Mouse (Mus musculus): Measurements from ENCODE around the gene Ddx54. TPM values are rescaled to one million over a fixed set of nuclear protein-coding genes. Genes with fewer than 3 reads are reported as not detected.

Ddx54 gene
- total RNA-seq, 2 experiments from 2014 or later: 22.2 to 24.3 TPM

DNA sequence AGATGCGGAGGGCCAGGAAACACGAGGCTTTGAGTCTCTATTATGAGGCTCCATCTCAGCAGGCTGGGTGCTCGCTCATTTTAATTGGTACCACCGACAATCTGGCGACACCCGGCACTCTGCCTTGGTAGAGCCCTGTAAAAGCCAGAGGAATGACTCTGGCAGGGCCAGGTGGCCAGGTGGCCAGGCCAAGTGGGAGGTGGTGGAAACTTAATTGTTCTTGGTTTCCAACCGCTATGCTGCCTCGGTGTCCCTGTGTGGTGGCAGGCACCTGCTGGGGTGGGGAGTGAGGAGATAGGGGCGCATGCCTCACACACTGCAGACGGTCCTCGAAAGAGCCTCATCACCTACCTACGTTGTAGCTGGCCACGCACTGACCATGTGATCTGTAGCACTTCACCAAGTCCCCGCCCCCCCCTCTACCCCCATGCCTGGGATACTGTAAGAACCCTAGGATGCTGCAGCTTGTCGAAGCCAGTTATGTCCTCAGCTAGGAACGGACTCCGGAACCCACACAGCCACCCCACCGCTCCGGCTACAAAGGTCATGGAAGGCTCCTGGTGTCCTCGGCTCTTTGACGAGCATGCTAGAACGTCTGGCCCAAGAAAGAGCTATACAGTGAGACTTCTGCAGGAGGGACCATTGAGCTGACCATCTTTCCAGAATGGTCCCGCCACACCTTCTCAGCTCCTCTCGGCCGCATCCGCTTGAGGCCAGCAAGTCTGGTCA lies 32.5 kb upstream of the Ddx54 start:
- DNase-seq: no peak
- intact Hi-C loops (cut with DNase I): no loop called here

GRCm38 (mm10) chr5:120582002-120582401 lies 30.5 kb upstream of the Ddx54 start:
- DNase-seq: no peak
- intact Hi-C loops (cut with DNase I): no loop called here

DNA sequence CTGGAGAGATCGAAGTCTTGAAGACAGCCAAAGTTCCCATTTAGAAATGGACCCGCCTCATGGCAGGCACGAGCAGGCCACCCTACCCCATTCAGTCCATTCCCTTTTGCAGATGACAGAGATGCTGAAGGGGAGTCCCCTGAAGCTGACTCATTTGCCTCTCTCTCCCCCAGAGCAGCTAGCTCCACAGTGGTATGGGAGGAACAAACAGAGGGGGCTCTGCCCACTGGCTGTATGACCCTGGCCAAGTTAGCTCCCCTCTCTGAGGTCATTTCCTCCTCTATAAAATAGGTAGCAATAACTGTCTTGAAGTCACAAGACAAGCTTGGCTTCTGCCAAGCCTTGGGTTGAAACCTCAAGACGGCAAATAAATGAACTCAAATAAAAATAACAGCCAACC lies 29.0 kb upstream of the Ddx54 start:
- no peak for DNase-seq
- intact Hi-C loops (cut with DNase I): no loop called here

DNA sequence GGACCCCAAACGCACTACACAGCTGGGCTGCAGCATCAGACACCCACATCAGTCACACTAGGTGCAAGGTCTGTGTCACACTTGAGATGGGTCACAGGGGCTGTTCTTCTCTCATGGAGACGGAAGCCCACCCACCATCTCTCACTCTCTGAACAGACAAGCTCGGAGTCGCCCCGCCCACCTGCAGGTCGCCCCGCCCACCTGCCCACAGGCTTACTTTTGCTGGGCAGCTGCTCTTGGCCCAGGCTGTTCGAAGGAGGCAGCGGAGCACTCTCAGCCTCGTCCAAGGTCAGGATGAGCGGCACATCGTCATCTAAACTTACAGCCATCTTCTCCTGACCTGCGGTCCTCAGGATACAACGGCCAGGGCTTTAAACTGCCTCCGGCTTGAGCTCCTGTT lies 27.6 kb upstream of the Ddx54 start:
- DNase-seq: no peak
- intact Hi-C loops (cut with DNase I): no loop called here

GRCm38 (mm10) chr5:120586741-120587615 lies 25.6 kb upstream of the Ddx54 start:
- DNase-seq: peak in 1 of 2 experiments; percentile 45
- intact Hi-C loops (cut with DNase I): loop anchor here (2.0 kb wide), 1 partner anchor 18 kb away; no protein-coding TSS in a partner anchor

DNA sequence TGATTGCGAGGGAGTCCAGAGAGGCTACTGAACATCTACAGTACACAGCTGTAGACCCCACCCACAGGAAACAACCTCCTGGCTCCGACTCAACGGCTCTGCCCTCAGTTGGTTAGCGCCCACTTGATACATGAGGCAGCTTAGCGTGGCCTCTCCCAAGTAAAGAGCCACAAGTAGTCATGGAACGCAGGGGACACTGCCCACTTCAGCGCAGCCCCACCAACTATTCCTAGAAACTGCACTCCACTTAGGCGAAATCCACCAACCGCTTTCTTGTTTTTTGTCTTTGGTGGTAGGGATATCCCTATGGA lies 25.0 kb upstream of the Ddx54 start:
- intact Hi-C loops (cut with DNase I): loop anchor here (2.0 kb wide), 1 partner anchor 19 kb away; no protein-coding TSS in a partner anchor
- peak in 1 of 2 experiments; percentile 60 for DNase-seq

- DNase-seq: no peak
Observed at GRCm38 (mm10) chr5:120587940-120588568, 24.5 kb upstream of the Ddx54 start.

DNA sequence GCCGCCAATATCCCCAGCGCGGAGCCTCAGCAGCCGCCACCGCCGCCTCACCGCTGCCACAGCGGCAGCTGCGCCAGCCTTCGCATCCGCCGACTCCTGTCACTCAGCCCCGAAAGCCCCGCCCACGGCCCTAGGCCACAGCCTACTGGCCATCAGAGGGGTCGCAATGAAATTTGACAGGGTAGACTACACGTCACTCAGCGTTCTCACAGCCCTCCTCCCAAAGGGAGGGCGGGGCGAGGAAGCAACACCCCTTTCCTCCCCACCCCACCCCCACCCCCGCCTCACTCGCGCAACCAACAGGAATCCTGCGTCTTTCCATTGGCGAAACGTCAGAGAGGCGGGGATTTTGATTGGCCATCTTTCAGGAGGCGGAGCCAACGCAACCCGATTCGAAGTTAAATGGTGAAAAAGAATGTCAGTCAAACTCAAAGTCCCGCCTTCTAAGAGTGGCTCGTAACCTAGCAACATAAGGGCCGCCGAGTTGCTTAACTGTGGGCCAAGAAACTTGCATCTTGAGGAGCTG lies 23.9 kb upstream of the Ddx54 start, which contains the start of the genes Tpcn1 and Iqcd:
Gene Tpcn1 (minus strand): TSS at position 105 of the 526 bp plus-strand sequence.
Gene Iqcd (plus strand): TSS at position 448 of the 526 bp plus-strand sequence.
- intact Hi-C loops (cut with DNase I): loop anchor here (2.0 kb wide), 1 partner anchor 78 kb away; the partner anchor contains the start of gene Slc8b1
- peak; percentile 98 for DNase-seq

More at GRCm38 (mm10) chr5:120587940-120588568, 24.5 kb upstream of the Ddx54 start:
- intact Hi-C loops (cut with DNase I): loop anchor here (2.0 kb wide), 2 partner anchors 19 to 77 kb away; partner anchors contain the start of gene Slc8b1

- DNase-seq: no peak
- intact Hi-C loops (cut with DNase I): no loop called here
Observed at GRCm38 (mm10) chr5:120590356-120591010, 22.1 kb upstream of the Ddx54 start.

GRCm38 (mm10) chr5:120592141-120592540 lies 20.4 kb upstream of the Ddx54 start:
- intact Hi-C loops (cut with DNase I): no loop called here
- DNase-seq: no peak

DNA sequence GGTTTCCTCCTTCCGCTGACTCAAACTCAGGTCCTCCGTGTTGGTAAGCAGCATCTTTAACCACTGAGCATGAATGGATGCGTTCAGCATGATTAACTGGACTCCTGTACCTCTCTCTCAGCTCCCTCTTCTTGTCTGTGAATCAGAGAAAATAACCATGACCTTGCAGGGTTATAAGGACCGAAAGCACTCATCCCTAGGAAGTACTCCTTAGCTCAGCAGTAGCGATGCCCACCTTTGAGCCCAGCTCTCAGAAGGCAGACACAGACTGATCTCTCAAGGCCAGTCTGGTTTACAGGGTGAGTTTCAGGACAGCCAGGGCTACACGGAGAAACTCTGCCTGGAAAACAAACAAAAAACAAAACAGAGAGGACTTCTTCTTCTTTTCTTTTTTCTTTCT lies 18.1 kb upstream of the Ddx54 start:
- intact Hi-C loops (cut with DNase I): no loop called here
- DNase-seq: no peak

GRCm38 (mm10) chr5:120599625-120600024 lies 12.9 kb upstream of the Ddx54 start:
- no peak for DNase-seq
- intact Hi-C loops (cut with DNase I): loop anchor here (10.0 kb wide), 2 partner anchors 345 to 455 kb away; no protein-coding TSS in a partner anchor

DNA sequence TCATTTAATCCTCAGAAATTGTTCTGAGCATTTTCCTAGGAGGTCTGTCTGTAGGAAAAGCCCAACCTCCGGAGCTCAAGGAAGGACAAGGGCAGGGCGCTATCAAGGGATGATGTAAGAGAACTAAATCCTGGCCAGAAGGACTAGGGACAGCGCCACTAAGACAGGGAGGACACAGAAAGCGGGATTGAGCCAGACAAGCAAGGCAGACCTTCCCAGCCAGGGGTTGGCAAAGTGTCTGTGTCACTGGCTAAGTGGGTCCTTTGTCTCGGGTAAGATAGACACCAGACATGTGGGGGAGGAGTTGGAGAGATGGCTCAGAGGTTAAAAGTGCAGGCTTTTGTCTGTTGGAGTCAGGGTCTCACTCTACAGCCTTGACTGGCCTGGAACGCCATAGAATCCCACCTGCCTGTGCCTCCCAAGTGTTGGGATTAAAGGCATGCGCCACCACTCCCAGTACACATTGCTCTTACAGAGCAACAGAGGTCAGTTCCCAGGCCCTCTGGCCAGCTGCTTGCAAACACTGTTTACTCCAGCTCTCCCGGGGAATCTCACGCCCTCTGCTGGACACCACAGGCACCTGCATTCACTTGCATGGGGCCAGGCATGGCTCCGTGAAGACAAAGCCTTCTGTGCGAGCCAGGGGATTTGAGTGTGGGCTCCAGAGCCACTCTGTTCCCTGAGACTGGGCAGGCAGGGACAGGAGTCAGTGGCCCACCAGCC lies 11.4 kb upstream of the Ddx54 start:
- no peak for DNase-seq

DNA sequence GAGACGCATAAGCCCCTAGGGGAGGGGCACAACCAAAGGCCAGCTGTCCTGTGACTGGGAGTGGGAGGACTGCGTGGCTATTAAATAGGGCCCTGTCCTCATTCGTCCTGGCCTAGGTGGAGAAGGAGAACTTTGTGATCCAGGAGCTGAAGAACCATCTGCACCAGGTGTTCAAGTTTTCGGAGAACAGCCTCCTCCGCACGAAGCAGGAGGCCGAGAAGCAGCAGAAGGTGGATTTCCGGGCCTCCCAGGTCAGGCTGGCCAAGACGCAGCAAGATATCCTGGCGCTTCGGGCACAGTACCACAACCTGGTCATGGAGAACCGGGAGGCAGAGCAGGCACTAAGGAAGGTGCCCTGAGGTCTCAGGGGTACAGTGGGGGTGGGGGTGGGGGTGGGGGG lies 10.3 kb upstream of the Ddx54 start:
- intact Hi-C loops (cut with DNase I): loop anchor here (10.0 kb wide), 2 partner anchors 347 to 457 kb away; no protein-coding TSS in a partner anchor
- DNase-seq: no peak

More for the DNA sequence above, 11.4 kb upstream of the Ddx54 start:
- intact Hi-C loops (cut with DNase I): loop anchor here (10.0 kb wide), 2 partner anchors 346 to 456 kb away; no protein-coding TSS in a partner anchor

GRCm38 (mm10) chr5:120603515-120603914 lies 9.0 kb upstream of the Ddx54 start:
- DNase-seq: no peak
- intact Hi-C loops (cut with DNase I): loop anchor here (10.0 kb wide), 2 partner anchors 349 to 459 kb away; no protein-coding TSS in a partner anchor

GRCm38 (mm10) chr5:120604839-120605238 lies 7.7 kb upstream of the Ddx54 start:
- intact Hi-C loops (cut with DNase I): loop anchor here (1.0 to 10.0 kb wide), 4 partner anchors 76 to 460 kb away; no protein-coding TSS in a partner anchor
- peak; percentile 81 to 91 for DNase-seq

DNA sequence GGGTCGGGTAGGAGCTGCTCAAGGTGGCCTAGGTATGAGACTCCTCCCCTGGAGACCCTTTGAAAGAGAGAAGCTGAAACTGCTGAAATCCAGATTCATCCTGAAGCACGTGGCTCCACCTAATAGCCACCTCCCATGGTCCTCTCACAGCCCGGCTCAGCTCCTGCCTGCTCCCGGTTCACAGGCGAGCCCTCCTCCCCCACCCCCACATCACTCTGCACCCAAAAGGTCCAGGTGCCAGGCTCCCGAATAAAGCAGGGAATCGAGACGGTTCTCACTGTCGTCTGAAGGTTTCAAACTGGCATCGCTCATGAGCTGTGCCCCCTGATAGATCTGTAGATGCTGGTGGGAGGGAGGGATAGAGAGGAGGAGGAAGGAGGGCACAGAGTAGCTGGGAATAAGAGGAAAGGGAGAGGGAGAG lies 7.3 kb upstream of the Ddx54 start:
- no peak for DNase-seq
- intact Hi-C loops (cut with DNase I): loop anchor here (1.0 to 10.0 kb wide), 4 partner anchors 76 to 460 kb away; no protein-coding TSS in a partner anchor

DNA sequence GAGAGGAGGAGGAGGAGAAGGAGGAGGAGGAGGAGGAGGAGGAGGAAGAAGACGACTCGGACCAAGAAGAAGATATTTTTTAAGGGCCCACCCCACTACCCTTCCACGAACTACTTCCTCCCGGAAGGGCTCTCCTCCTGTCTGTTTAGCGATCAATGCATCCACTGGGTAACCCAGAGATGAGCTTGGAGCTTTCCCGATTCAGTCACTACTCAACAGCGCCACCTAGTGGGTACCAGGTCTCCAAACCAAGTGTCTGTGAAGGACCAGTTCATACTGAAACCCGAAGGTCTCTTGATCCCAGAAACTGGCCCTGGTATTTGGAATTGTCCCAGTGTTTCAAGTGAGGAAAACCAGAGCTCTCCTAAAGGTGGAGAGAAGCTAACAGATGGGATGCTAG lies 6.9 kb upstream of the Ddx54 start:
- intact Hi-C loops (cut with DNase I): loop anchor here (1.0 to 10.0 kb wide), 4 partner anchors 77 to 461 kb away; no protein-coding TSS in a partner anchor
- peak; percentile 89 to 92 for DNase-seq
